Mouse (Mus musculus) natural killer cell, adult 2 months (primary cell): ENCODE results near the gene Gm43738.
"Not testable (repeated sequence)": the region's sequence is repeated elsewhere in the genome, so short reads cannot be mapped to it uniquely, and the experiment has no call there.

ENCODE experiments used
- DNase-seq, 2 experiments: peaks; one replicate each; pipeline ENCODE4 v3.0.0; 2022; ENCODE audit warnings: low spot score in 2 of 2

Gene Gm43738

GRCm38 (mm10) chr3:89101812-89102494 lies 1.1 kb upstream of the Gm43738 start, which contains the start of gene Fdps:
Gene Fdps (minus strand): TSS chr3:89101959.
- DNase-seq: peak; percentile 92 to 93

DNA sequence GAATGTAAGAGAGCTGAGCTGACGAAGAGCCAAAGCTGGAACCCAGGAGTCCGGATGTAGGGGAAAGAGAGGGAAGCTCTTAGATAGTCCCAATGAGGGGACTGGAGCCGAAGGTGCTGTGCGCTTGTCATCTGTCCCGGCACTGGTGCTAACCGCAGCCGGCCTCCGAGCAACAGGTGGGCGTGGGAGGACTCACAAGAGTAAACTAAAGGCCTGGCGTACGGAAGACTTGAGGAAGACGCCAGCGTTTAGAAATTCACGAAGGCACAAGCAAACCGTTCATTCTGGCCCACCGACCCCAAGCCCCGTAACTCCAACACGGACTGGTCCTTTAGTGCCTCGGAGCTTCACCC lies 536 bp upstream of the Gm43738 start:
- no peak for DNase-seq

- no peak for DNase-seq
These were observed 6.9 kb downstream of the Gm43738 start for GRCm38 (mm10) chr3:89094021-89094420.

GRCm38 (mm10) chr3:89093175-89093574 lies 7.7 kb downstream of the Gm43738 start, which contains the start of gene Rusc1:
Gene Rusc1 (minus strand): TSS chr3:89093311.
- peak; percentile 45 to 68 for DNase-seq

DNA sequence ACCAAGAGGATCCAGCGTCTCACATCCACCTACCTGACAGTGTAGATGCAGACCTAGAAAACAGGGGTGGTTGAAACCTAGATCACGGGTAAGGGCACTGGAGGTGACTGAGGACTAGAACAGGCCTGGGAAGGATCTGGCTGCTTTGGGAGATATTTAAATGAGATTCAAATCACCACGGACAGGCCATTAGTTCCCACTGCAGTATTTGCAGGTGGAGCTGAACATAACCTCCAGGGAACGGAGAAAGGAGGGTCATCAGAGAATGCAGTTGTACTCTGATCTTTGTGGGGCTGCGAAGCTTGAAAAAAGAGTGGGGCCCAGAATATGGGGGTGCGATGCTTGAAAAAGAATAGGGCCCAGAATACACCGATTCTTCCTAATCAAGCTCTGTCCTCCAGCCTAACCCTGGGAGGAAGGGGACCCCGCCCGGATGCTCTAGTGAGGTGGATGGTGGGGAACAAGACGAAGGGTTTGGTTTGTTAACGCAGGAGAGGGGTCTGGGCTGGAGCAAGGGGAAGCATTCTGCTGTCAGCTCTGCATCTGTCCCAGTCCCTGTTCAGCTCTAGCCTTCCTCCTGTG lies 8.3 kb downstream of the Gm43738 start:
- DNase-seq: no peak

DNA sequence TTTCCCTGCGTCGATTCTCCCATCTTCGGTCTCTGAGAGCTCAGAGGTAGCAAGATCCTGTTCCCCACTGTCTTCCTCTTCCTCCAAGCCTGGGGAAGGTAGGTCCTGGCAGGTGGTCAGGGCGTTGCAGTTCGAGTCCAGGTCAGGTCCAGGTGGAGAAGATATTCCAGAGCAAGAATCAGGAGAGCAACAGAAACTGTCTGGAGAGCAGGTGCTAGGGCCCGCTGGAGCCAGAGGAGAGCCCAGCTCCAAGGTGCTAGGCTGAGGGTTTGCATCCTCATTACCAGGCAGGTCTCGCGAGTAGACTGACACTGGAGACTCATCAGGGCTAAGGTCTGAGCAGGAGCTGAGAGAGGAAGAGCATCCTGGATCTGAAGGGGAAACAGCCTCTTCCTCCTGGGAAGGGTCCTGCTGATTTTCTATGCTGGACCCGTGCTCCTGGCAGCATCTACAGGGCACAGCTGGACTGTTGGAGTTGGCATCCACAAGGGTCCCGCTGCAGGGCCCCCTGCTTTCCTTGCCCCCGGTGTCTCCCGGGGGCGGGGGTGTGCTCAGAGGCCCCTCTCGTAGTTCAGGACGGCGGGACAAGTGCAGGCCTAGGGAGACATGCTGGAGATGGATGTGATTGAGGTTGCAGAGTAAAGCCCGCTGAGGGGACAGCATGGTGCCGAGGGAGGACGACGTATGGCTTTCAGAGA lies 8.9 kb downstream of the Gm43738 start:
- no peak for DNase-seq

DNA sequence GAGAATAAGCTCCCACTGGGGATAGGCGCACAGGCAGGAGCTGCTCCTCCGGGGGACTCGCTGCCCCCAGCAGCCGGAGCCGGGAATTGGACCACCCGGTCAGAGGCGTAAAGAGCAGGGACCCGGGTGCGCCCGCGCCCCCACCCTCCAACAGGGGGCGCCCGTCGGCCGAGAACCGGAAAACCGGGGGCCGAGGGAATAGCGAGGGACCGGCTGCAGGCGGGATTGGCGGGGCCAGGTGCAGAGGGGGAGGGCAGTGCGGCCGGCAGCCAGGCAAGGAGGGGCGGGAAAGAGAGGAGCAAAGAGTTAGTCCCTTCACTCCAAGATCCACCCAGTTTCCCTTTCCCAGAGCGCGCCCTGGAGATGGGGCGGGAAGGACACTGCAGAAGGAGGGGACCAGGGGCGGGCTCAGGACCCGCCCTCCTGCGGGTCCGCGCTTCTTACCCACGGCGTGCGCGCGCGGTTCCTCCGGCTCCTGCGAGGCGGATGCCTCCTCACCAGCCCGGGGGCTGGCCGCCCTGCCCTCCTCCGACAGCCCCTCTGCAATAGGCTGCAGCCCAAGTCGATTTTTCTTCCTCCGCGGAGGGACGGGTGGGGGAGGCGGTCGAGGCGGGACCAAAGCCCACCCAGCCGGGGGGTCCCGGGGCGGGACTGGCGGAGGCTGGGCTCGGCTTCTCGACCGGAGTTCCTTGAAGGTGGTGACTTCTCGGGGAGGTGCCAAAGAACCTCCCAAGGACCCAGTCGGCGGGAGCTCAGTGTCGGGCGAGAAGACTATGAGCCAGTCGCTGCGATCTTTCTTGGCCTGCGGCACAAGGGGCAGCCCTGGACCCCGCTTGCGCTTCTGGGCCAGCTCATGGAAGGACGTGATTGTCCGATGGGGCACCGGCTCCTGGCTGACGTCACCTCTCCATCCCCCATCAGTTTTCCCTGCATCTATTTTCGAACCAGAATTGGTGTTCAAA lies 9.9 kb downstream of the Gm43738 start:
- peak; percentile 43 to 70 for DNase-seq

DNA sequence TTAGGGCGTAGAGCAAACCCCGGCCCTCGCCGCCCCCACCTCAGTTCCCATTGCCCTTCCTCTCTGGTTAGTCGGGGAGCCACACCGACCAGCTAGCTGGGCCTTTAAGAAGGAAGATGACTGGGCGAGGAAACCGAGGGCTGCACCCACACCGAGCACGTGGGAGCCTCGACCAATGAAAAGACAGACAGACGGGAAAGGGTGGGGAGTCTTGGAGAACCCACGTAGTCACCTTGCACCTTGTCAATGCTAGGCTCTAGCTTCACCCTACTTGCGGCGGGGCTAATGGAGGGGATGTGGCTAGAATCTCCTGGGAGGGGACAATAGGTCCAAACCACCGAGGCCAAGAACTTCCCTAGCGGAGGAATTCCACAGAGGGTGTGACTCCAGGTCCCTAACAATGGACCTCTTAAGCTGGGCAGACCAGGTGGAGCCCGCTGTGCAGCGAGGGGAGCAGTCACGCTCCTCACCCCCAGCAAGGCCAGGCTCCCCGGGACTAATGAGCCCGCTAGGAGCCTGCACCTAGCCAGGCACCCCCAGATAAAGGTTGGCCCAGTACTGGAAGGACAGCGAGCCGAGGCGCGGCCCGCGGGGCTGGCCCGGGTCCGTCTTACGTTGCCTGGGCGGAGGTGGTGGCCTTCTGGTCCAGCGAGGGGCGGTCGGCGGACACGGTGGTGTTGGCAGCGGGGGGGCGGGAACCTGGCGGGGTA lies 10.9 kb downstream of the Gm43738 start:
- peak; percentile 80 to 85 for DNase-seq

DNA sequence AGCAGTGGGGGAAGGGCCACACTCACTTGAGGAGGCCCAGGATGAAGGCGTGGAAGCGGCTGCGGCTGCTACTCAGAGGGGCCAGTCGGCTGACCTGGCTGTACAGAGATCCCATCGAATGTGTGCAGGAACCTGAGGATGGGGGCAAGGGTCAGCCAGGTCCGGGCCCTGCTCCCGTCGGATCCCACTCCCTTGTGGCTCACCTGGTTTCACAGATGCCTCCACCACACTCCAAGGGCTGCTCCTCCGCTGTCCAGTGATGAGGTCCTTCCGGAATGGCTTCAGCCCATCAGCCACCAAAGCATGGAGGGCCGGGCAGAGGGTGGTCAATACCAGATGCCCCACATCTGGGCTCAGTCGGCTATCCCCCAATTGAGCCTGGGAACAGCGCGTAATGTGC lies 11.9 kb downstream of the Gm43738 start:
- DNase-seq: no peak

GRCm38 (mm10) chr3:89087338-89088110 lies 13.4 kb downstream of the Gm43738 start:
- DNase-seq: peak; percentile 84 to 90

DNA sequence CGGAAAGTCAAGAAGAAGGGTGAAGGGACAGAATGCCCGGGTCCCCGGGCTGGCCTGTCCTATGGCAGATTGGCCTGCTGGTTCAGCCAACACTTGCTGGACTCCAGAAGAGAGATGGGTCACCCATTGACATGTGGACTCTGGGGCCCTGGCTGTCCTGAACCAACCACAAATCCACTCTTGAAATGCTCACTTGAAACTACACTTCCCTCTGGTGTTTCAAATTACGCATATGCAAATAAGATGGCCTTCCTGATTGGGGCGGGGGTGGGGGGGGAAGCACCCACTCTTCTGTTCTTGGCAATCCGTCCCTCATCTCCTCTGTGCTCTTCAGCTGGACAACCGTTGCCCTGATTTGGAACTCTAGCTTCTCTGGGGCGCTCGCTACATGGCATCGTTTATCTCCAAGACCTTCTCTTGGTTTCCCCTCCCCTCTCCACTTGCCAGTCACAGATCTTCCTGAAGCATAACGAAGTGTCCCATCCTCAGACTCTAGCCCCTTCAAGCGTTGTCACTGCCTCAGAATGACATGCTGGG lies 16.2 kb downstream of the Gm43738 start:
- DNase-seq: no peak

DNA sequence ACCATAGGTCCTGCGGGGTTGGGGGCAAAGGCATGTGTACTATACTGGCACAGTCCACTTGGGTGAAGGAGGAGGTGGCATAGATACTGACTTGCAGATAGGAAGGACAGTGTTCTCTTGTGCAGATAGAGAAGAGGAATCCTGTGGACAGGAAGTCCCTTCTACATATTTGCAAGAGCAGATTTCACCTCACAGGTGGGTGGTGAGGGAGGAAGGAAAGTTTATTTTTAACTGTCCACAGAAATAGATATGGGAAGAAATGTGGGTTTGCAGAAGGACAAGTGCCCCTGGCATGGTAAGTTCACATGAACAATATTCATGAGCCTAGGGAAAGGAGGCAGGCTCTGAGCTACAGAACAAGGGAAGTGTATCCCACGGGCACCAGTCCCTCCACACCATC lies 16.8 kb downstream of the Gm43738 start:
- DNase-seq: no peak

- not testable (repeated sequence) for DNase-seq
These were observed 18.6 kb downstream of the Gm43738 start for GRCm38 (mm10) chr3:89082287-89082686.

DNA sequence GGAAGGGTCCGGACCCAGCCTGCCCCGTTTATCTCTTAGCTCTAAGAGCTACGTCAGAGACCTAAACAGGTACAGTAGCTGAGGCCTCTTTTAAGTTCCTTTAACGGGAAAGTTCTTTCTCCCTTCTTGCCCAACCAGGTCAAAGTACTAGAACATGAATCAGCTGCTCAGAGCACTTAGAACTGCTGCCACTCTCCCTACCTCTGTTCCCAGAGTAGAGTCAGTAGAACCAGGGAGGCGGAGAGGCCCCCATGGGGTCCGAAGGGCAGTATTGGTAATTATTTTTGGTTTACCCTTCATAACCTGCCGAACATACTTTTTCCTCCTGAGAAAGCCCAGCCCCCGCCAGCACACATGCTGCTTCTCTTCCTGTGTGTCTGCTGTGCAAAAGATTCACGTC lies 23.5 kb downstream of the Gm43738 start:
- no peak for DNase-seq

DNA sequence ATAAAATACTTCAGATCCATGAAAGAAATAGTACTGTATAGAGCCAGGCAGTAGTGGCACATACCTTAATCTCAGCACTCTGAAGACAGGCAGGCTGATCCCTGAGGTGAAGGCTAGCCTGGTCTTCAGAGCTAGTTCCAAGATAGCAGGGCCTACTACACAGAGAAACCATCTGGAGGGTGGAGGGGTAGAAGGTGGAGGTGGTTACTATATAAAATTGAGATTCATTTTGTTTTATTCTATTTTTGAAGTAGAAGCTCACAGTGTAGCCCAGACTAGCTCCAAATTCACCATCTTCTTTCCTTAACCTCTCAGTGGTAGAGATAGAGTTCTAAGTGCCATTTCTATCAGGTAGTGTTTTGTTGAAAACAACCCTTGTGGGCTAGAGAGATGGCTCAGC lies 33.6 kb downstream of the Gm43738 start:
- DNase-seq: no peak

DNA sequence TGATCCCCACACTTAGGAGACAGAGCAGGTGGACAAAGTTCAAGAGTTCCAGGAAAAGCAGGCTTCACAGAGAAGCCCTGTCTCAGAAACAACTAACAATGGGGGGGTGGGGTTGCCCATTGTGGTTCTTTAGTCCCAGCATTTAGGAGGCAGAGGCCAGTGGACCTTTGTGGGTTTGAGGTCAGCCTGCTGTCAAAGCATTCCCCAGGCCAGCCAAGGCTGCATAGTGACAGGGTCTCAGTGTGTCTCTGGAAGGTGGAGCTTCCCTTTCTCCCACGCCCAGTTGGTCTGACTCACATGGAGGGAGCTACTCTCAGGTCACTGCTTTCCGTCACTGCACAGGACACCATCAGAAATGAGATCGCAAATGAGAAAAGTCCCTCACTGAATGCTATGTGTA lies 39.2 kb downstream of the Gm43738 start:
- no peak for DNase-seq

GRCm38 (mm10) chr3:89058783-89059182 lies 42.1 kb downstream of the Gm43738 start:
- DNase-seq: peak in 1 of 2 experiments; percentile 18

DNA sequence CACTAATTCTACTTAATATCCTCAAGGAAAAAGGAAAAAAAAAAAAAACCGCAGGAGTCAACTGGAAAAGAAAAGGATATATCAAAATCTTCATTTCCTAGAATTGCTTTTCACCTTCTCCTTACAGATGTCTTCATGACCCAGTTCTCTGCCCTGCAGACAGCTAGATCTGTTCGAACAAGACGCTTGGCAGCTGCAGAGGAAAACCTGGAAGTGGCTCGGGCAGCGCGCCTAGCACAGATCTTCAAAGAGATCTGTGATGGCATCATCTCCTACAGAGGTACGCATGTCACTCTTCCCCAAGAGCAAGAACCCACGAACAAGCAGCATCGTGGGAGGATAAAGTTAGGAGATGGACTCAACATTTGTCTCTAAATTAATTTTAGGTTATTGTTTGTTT lies 42.5 kb downstream of the Gm43738 start:
- DNase-seq: no peak

DNA sequence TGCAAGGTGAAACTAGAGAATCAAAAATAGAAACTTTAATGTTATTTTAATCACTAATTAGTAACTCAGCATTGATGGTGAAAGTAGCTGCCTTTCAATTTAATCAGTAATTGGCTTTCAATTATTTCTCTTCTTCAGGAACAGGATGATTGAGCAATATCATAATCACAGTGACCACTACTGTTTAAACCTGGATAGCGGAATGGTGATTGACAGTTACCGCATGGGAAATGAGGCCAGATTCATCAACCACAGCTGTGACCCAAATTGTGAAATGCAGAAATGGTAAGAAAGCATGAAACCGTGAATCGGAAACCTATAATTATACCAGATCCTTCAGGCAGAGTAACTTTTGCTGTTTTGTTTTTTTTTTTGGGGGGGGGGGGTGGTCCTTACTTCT lies 57.5 kb downstream of the Gm43738 start:
- DNase-seq: no peak
